Comparison of ENCODE assay signal across 8 mouse cellular contexts in genomic region chr6:37276834-37277715, GRCm38 (mm10). TPM values are rescaled to one million over a fixed set of nuclear protein-coding genes. Genes with fewer than 3 reads are reported as not detected.
DNase-seq lines count a peak whose midpoint lies in the region; ATAC-seq and TF ChIP-seq lines count a peak whose summit lies in the region.
"Had no signal": no experiment of that assay in that cellular context is flagged by ENCODE, and none has a peak within 500 bp of the region (broad histone marks: within the 10 kb centered on the region; RNA-seq: fewer than 3 reads in every experiment).

No protein-coding gene starts in this region.

- no peak overlapping the region for H3K9ac ChIP-seq in midbrain, postnatal 0 days (replicated peaks; ENCODE audit: low read length, poor library complexity, severe bottlenecking)
- no peak overlapping the region for H3K9ac ChIP-seq in midbrain, embryonic 14.5 days (replicated peaks; ENCODE audit: low read length)

- intact Hi-C loops in gastrocnemius, postnatal 36 days (cut with DNase I): no loop called here

- no peaks in the 10 kb centered on the region for H3K36me3 ChIP-seq in midbrain, postnatal 0 days (ENCODE audit: insufficient read depth, low read length)
- H3K36me3 ChIP-seq in midbrain, embryonic 14.5 days (ENCODE audit: control insufficient read depth, insufficient read depth, low read length): no peaks in the 10 kb centered on the region

- no peak overlapping the region for H3K4me3 ChIP-seq in midbrain, postnatal 0 days (ENCODE audit: low read depth, low read length)
- no peak overlapping the region for H3K4me3 ChIP-seq in midbrain, embryonic 14.5 days (replicated peaks; ENCODE audit: low read depth, low read length)

- peak; percentile 20; the same call in 1 of the 2 replicates for ATAC-seq in midbrain, postnatal 0 days (ENCODE audit: low FRiP score)
- no peak for ATAC-seq in midbrain, embryonic 14.5 days (ENCODE audit: low FRiP score, low TSS enrichment)

- no peaks in the 10 kb centered on the region for H3K27me3 ChIP-seq in midbrain, postnatal 0 days (ENCODE audit: insufficient read depth, low read length)
- H3K27me3 ChIP-seq in midbrain, embryonic 14.5 days (ENCODE audit: control insufficient read depth, insufficient read depth, low read length): no peaks in the 10 kb centered on the region

- DNase-seq in midbrain, postnatal 0 days (ENCODE audit: low spot score): peak; percentile 43
- no peak for DNase-seq in midbrain, embryonic 14.5 days
- peak; percentile 49 to 61 for DNase-seq in cerebellum, adult 18-20 months
- DNase-seq in gastrocnemius, postnatal 36 days: peak; percentile 58 to 79
- peak; percentile 20 for DNase-seq in ovary, postnatal 36 days (ENCODE audit: low spot score)
- DNase-seq in embryo, embryonic 9.5 days (ENCODE audit: extremely low spot score): no peak
- DNase-seq in yolk sac, embryonic 10.5 days (ENCODE audit: low spot score): no peak
- DNase-seq: right cerebral cortex, adult 18-20 months had no signal

- no peak overlapping the region for H3K4me2 ChIP-seq in midbrain, postnatal 0 days (ENCODE audit: low read depth, low read length, poor library complexity, severe bottlenecking)
- no peak overlapping the region for H3K4me2 ChIP-seq in midbrain, embryonic 14.5 days (ENCODE audit: low read length)

- WGBS in midbrain, postnatal 0 days: 56% methylated on average over 6 of the region's 6 CpGs
- WGBS in midbrain, embryonic 14.5 days: 56% methylated on average over 6 of the region's 6 CpGs

- H3K9me3 ChIP-seq in midbrain, postnatal 0 days (ENCODE audit: low read length): no peaks in the 10 kb centered on the region
- no peaks in the 10 kb centered on the region for H3K9me3 ChIP-seq in midbrain, embryonic 14.5 days (ENCODE audit: control insufficient read depth, low read length)

- no peaks in the 10 kb centered on the region; the same call in 1 of the 2 replicates for H3K4me1 ChIP-seq in midbrain, postnatal 0 days (ENCODE audit: insufficient read depth, low read length)
- peaks cover 11% of the 10 kb centered on the region for H3K4me1 ChIP-seq in midbrain, embryonic 14.5 days (ENCODE audit: control insufficient read depth, insufficient read depth, low read length)

- no peak overlapping the region for H3K27ac ChIP-seq in midbrain, postnatal 0 days (ENCODE audit: low read depth, low read length)
- H3K27ac ChIP-seq in midbrain, embryonic 14.5 days (replicated peaks; ENCODE audit: low read depth, low read length): no peak overlapping the region

- TF ChIP-seq CTCF in midbrain, postnatal 0 days (IDR thresholded peaks at IDR 0.05): no peak

RNA-seq across cellular contexts. Expression of gene Dgki, which starts 22.9 kb away (rescaled TPM):
- total RNA-seq in midbrain, postnatal 0 days (2014; rRNA removed): 26.9 and 32.4 TPM in 2 replicates
- polyA plus RNA-seq in midbrain, postnatal 0 days (2015; fragmentation: Nextera tagmentation; extraction: Ambion mirVana): 3.3 and 4.6 TPM in 2 replicates
- polyA plus RNA-seq in midbrain, embryonic 14.5 days (2014; fragmentation: Nextera tagmentation; extraction: Ambion mirVana): 7.6 and 9.2 TPM in 2 replicates
- total RNA-seq in gastrocnemius, postnatal 36 days (2021): under 1 TPM; 0.13 to 0.15 TPM

Comparison
In these comparisons a context has a peak if more than half of its experiments do, and no peak if none do; other contexts are left out.
1. DNase-seq: peak in midbrain, postnatal 0 days (single experiment), cerebellum, adult 18-20 months (2 of 2), gastrocnemius, postnatal 36 days (2 of 2) and ovary, postnatal 36 days (single experiment); none in midbrain, embryonic 14.5 days (single experiment), embryo, embryonic 9.5 days (single experiment) and yolk sac, embryonic 10.5 days (single experiment).
2. RNA of gene Dgki, which starts 22.9 kb away (total RNA-seq): 26.9 to 32.4 TPM in midbrain, postnatal 0 days; 0.13 to 0.15 TPM in gastrocnemius, postnatal 36 days; every median in the first group is over 10 times any median in the second.